Mouse (Mus musculus) megakaryocyte, embryonic 14.5 days (primary cell): Measurements from ENCODE around the gene Dock2. TPM values are rescaled to one million over a fixed set of nuclear protein-coding genes. Genes with fewer than 3 reads are reported as not detected.

Source experiments
- H3K27me3 ChIP-seq: replicated peaks from 2 replicates; pipeline ENCODE3; 2012; ENCODE audit warnings: inconsistent platforms
- H3K36me3 ChIP-seq: replicated peaks from 2 replicates; pipeline ENCODE3; 2012; ENCODE audit warnings: low read length, inconsistent platforms, mixed read lengths
- H3K4me1 ChIP-seq: 2 replicates; pipeline ENCODE4 v1.6.1; 2012; ENCODE audit warnings: inconsistent platforms
- H3K4me3 ChIP-seq: replicated peaks from 2 replicates; pipeline ENCODE3; 2012; ENCODE audit warnings: moderate library complexity, mild to moderate bottlenecking, inconsistent platforms
- H3K9me3 ChIP-seq: 2 replicates; pipeline ENCODE4 v1.6.1; 2012; ENCODE audit warnings: inconsistent platforms
- FLI1 ChIP-seq: IDR thresholded peaks from 2 replicates; pipeline ENCODE4 v1.6.1; 2012; ENCODE audit warnings: low read length, inconsistent platforms, mixed read lengths
- GATA1 ChIP-seq: IDR thresholded peaks from 3 replicates; pipeline ENCODE4 v1.6.1; 2012; ENCODE audit warnings: mixed read lengths, low read length, inconsistent platforms, borderline replicate concordance
- polyA plus RNA-seq: library from polyadenylated mRNA; stranded (reverse); fragments of >175 nt; gene quantifications from 2 replicates; pipeline ENCODE4 v1.2.3, GENCODE M21; 2012; ENCODE audit warnings: low replicate concordance; ENCODE audit not compliant: insufficient read depth

Dock2 gene
- polyA plus RNA-seq, 1 experiment: 15.1 TPM

DNA sequence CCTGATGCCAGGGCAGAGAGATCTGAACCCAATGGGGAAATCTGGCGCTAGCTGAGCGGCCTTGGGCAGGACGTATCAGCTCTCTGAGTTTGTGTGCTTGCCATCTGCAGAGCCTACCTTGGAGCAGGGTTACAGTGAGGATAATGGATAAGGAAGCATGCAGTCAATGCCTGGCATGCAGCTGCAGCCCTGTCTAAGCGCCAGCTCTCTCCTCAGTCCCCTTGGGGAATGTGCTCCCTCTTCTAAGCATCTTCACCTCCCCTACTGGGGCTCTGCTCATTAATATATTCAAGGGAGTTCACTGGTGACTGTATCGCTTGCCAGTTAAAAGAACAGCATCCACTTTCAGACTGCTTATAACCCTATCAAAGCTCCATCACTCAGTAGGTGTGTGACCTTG, 439.4 kb downstream of the Dock2 start:
- Histone ChIP-seq H3K27me3 (no peaks in the 10 kb centered on the region), H3K4me1 (no peaks in the 10 kb centered on the region), H3K4me3 (no peak overlapping the region), H3K36me3 (no peaks in the 10 kb centered on the region), H3K9me3 (no peaks in the 10 kb centered on the region)
- TF ChIP-seq GATA1 (no peak), FLI1 (no peak)

DNA sequence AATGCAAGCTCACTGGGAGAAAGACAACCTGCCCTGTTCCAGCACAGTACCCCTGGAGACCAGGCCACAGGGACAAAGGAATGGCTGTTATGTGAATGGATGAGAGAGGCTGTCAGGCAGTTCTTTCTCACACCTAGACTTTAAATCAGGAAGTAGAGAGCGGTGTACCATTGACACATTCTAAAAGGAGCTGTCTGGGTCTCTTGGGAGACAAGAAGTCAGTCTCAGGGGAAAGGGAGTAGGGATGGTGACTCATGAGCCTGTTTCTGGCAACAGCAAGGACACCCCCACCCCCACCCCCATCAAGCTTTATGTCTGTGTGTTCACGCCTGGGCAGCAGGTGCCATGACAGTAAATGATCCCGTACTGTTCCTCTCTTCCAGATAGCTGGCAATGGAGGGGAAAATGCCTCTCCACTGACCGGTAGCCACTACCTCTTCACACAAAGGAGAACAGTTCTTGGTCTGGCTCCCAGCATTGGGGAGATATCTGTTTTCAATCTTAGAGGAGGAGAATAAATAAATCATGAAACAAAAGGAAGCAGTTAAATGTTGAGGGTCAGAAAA, 439.9 kb downstream of the Dock2 start:
- TF ChIP-seq GATA1 (no peak), FLI1 (no peak)
- Histone ChIP-seq H3K27me3 (no peaks in the 10 kb centered on the region), H3K4me3 (no peak overlapping the region), H3K36me3 (no peaks in the 10 kb centered on the region), H3K4me1 (no peaks in the 10 kb centered on the region), H3K9me3 (no peaks in the 10 kb centered on the region)

DNA sequence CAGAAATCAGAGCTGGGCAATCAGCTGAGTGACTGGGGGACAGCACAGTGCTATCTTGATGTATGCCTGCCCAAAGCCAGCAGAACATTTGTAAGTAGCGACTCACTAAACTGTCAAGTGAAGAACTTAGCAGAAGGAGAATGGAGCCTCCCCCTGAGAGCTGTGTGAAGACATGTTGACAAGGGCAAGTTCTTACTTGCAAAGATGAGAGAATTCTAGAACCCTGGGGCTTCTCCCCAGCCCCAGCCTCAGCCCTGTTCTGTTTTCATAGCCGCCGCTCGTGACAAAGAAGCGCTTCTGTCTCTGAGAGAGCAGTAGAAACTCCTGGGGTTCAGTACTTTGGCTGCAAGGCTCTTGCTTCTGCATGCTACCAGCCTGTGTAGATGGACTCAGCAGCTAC, 444.0 kb downstream of the Dock2 start:
- Histone ChIP-seq H3K27me3 (no peaks in the 10 kb centered on the region), H3K4me1 (no peaks in the 10 kb centered on the region), H3K9me3 (no peaks in the 10 kb centered on the region), H3K36me3 (no peaks in the 10 kb centered on the region), H3K4me3 (no peak overlapping the region)
- TF ChIP-seq GATA1: no peak
- no peak for TF ChIP-seq FLI1

- TF ChIP-seq GATA1: no peak
- no peak for TF ChIP-seq FLI1
- H3K27me3 ChIP-seq: no peaks in the 10 kb centered on the region
- no peaks in the 10 kb centered on the region for H3K36me3 ChIP-seq
- no peaks in the 10 kb centered on the region for H3K9me3 ChIP-seq
- peaks cover 8% of the 10 kb centered on the region for H3K4me1 ChIP-seq
- H3K4me3 ChIP-seq: no peak overlapping the region
Observed at GRCm38 (mm10) chr11:34337907-34338306, 445.8 kb downstream of the Dock2 start.

GRCm38 (mm10) chr11:34332344-34333031, 451.2 kb downstream of the Dock2 start:
- Histone ChIP-seq H3K4me3 (no peak overlapping the region), H3K9me3 (no peaks in the 10 kb centered on the region), H3K36me3 (no peaks in the 10 kb centered on the region), H3K4me1 (peaks cover 22% of the 10 kb centered on the region), H3K27me3 (no peaks in the 10 kb centered on the region)
- TF ChIP-seq GATA1 (no peak), FLI1 (no peak)

- TF ChIP-seq FLI1: no peak
- no peak for TF ChIP-seq GATA1
- Histone ChIP-seq H3K27me3 (no peaks in the 10 kb centered on the region), H3K36me3 (no peaks in the 10 kb centered on the region), H3K4me1 (no peaks in the 10 kb centered on the region; the same call in 1 of the 2 replicates), H3K9me3 (no peaks in the 10 kb centered on the region), H3K4me3 (no peak overlapping the region)
Observed at GRCm38 (mm10) chr11:34323664-34324063, 460.0 kb downstream of the Dock2 start.

DNA sequence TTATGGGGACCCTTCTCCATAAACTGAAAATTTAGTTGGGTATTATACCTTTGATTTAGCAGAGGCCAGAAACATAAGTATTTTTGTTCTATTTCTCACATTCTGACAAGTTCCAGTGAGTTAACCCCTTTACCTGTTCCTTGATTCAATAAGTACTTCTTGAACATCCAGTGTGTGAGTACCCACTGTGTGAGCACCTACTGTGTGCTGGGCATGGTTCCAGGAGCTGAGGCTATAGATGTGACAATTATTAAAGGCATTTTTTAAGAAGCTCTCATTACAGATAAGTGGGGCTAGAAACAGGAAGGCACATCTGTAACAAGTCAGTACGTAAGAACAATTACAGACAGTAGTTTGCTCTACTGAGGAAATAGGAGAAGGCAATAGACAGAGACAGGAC, 464.4 kb downstream of the Dock2 start:
- Histone ChIP-seq H3K36me3 (no peaks in the 10 kb centered on the region), H3K4me3 (no peak overlapping the region), H3K9me3 (no peaks in the 10 kb centered on the region), H3K27me3 (no peaks in the 10 kb centered on the region), H3K4me1 (no peaks in the 10 kb centered on the region; the same call in 1 of the 2 replicates)
- TF ChIP-seq FLI1: no peak
- TF ChIP-seq GATA1: no peak

GRCm38 (mm10) chr11:34317001-34317400, 466.7 kb downstream of the Dock2 start:
- Histone ChIP-seq H3K36me3 (no peaks in the 10 kb centered on the region), H3K27me3 (no peaks in the 10 kb centered on the region), H3K4me3 (no peak overlapping the region), H3K4me1 (peaks cover 10% of the 10 kb centered on the region), H3K9me3 (no peaks in the 10 kb centered on the region)
- TF ChIP-seq FLI1 (no peak), GATA1 (no peak)

DNA sequence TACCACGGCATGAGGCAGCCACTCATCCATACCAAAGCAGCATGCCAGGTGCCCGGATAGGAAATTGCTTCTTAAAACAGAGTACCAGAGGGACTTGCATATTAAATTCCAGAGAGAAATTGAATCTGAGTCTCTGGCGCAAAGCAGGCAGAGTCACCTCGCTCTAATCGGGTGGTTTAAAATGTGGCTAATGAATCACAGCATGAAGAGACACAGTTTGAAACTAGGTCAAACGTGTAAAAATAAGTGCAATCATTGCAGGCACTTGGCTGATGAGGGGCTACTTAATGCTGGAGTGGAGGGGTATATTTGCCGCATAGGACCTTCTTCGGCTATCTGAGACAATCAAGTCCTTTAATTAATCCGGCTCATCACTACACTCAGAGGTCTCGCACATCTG, 467.5 kb downstream of the Dock2 start:
- H3K9me3 ChIP-seq: no peaks in the 10 kb centered on the region
- TF ChIP-seq FLI1 (no peak), GATA1 (no peak)
- H3K27me3 ChIP-seq: no peaks in the 10 kb centered on the region
- H3K4me3 ChIP-seq: no peak overlapping the region
- H3K36me3 ChIP-seq: peaks cover 2% of the 10 kb centered on the region
- H3K4me1 ChIP-seq: peaks cover 13% of the 10 kb centered on the region

GRCm38 (mm10) chr11:34315383-34315782, 468.3 kb downstream of the Dock2 start:
- peaks cover 2% of the 10 kb centered on the region for H3K36me3 ChIP-seq
- H3K27me3 ChIP-seq: no peaks in the 10 kb centered on the region

More at GRCm38 (mm10) chr11:34315383-34315782, 468.3 kb downstream of the Dock2 start:
- no peak for TF ChIP-seq GATA1
- no peak overlapping the region for H3K4me3 ChIP-seq
- no peaks in the 10 kb centered on the region for H3K9me3 ChIP-seq
- H3K4me1 ChIP-seq: peaks cover 13% of the 10 kb centered on the region
